Mouse (Mus musculus) limb, embryonic 10.5 days (tissue): Measurements from ENCODE around the gene Hspb8. TPM values are rescaled to one million over a fixed set of nuclear protein-coding genes. Genes with fewer than 3 reads are reported as not detected.
"Not testable (repeated sequence)": the region's sequence is repeated elsewhere in the genome, so short reads cannot be mapped to it uniquely, and the experiment has no call there.

Experiments used
- DNase-seq: peaks from one replicate; pipeline ENCODE4 v3.0.0-alpha.2; 2017; ENCODE audit warnings: low spot score
- H3K27ac ChIP-seq: fragments of 300-500 bp; sonication (generic); 2 replicates; pipeline ENCODE4 v1.5.1; 2016; ENCODE audit warnings: mild to moderate bottlenecking
- H3K27me3 ChIP-seq: fragments of 300-500 bp; sonication (generic); 2 replicates; pipeline ENCODE4 v1.6.1; 2016; ENCODE audit warnings: low read depth, mild to moderate bottlenecking; ENCODE audit not compliant: poor library complexity, severe bottlenecking
- H3K36me3 ChIP-seq: fragments of 300-500 bp; sonication (generic); 2 replicates; pipeline ENCODE4 v1.6.1; 2016; ENCODE audit warnings: mild to moderate bottlenecking, moderate library complexity
- H3K4me1 ChIP-seq: fragments of 300-500 bp; sonication (generic); 2 replicates; pipeline ENCODE4 v1.6.1; 2016
- H3K4me3 ChIP-seq: fragments of 300-500 bp; sonication (generic); 2 replicates; pipeline ENCODE4 v1.5.1; 2016; ENCODE audit warnings: mild to moderate bottlenecking, moderate library complexity
- H3K9me3 ChIP-seq: fragments of 300-500 bp; sonication (generic); replicated peaks from 2 replicates; pipeline ENCODE4 v1.6.1; 2016; ENCODE audit warnings: mild to moderate bottlenecking
- WGBS: fragments of 180-500 bp; shearing (Covaris S2); methylation state at CpG from one replicate; pipeline ENCODE4 v1.1.7; 2016; 5-methylcytosine and 5-hydroxymethylcytosine counted together
- polyA plus RNA-seq: library from polyadenylated mRNA; unstranded; fragments of >200 nt; fragmentation: Nextera tagmentation; extraction: Ambion mirVana; gene quantifications from 2 replicates; pipeline ENCODE4 v1.2.1, GENCODE M21; 2016

Hspb8 gene
- polyA plus RNA-seq, 1 experiment from 2014 or later, result 9.7 TPM

GRCm38 (mm10) chr5:116404063-116404462 is 18.6 kb downstream of the Hspb8 start:
- no peak overlapping the region for H3K4me3 ChIP-seq
- no peak overlapping the region for H3K27ac ChIP-seq
- 0 out of 2 replicates have a peak, but pooled peaks cover 6% of the 10 kb centered on the region for H3K4me1 ChIP-seq
- H3K36me3 ChIP-seq, result no peaks in the 10 kb centered on the region
- no peaks in the 10 kb centered on the region for H3K9me3 ChIP-seq
- WGBS, result 94% methylated on average over 2 of the region's 2 CpGs
- H3K27me3 ChIP-seq, result no peaks in the 10 kb centered on the region
- DNase-seq, result no peak

GRCm38 (mm10) chr5:116400801-116401200 is 21.9 kb downstream of the Hspb8 start:
- Histone ChIP-seq H3K9me3 (no peaks in the 10 kb centered on the region), H3K36me3 (no peaks in the 10 kb centered on the region), H3K4me3 (no peak overlapping the region), H3K27me3 (no peaks in the 10 kb centered on the region), H3K4me1 (peaks cover 9% of the 10 kb centered on the region; the same call in 1 of the 2 replicates), H3K27ac (no peak overlapping the region)
- no peak for DNase-seq
- 91% methylated on average over 3 of the region's 3 CpGs for WGBS

GRCm38 (mm10) chr5:116400042-116400730 is 22.5 kb downstream of the Hspb8 start:
- Histone ChIP-seq H3K4me3 (no peak overlapping the region), H3K36me3 (no peaks in the 10 kb centered on the region), H3K4me1 (peaks cover 10% of the 10 kb centered on the region), H3K27me3 (no peaks in the 10 kb centered on the region), H3K9me3 (no peaks in the 10 kb centered on the region), H3K27ac (no peak overlapping the region)
- DNase-seq, result no peak
- 69% methylated on average over 8 of the region's 8 CpGs for WGBS

- H3K27ac ChIP-seq, result no peak overlapping the region
- no peaks in the 10 kb centered on the region for H3K27me3 ChIP-seq
- peaks cover 14% of the 10 kb centered on the region for H3K4me1 ChIP-seq
- no peak for DNase-seq
- H3K9me3 ChIP-seq, result no peaks in the 10 kb centered on the region
- WGBS, result 80% methylated on average over 5 of the region's 5 CpGs
- no peak overlapping the region for H3K4me3 ChIP-seq
- H3K36me3 ChIP-seq, result no peaks in the 10 kb centered on the region
Observed at GRCm38 (mm10) chr5:116396104-116396503, 26.6 kb downstream of the Hspb8 start.

GRCm38 (mm10) chr5:116392603-116393002 is 30.1 kb downstream of the Hspb8 start:
- WGBS, result 84% methylated on average over 9 of the region's 9 CpGs
- peaks cover 8% of the 10 kb centered on the region for H3K4me1 ChIP-seq
- H3K27me3 ChIP-seq, result no peaks in the 10 kb centered on the region
- no peaks in the 10 kb centered on the region for H3K9me3 ChIP-seq
- no peak overlapping the region for H3K27ac ChIP-seq
- DNase-seq, result no peak
- no peak overlapping the region for H3K4me3 ChIP-seq
- H3K36me3 ChIP-seq, result no peaks in the 10 kb centered on the region

GRCm38 (mm10) chr5:116389856-116390542 is 32.7 kb downstream of the Hspb8 start:
- DNase-seq, result no peak
- Histone ChIP-seq H3K4me3 (no peak overlapping the region), H3K36me3 (no peaks in the 10 kb centered on the region), H3K9me3 (no peaks in the 10 kb centered on the region), H3K27me3 (no peaks in the 10 kb centered on the region), H3K27ac (no peak overlapping the region), H3K4me1 (peaks cover 5% of the 10 kb centered on the region)
- 80% methylated on average over 15 of the region's 15 CpGs for WGBS

GRCm38 (mm10) chr5:116389321-116389720 is 33.3 kb downstream of the Hspb8 start:
- Histone ChIP-seq H3K36me3 (no peaks in the 10 kb centered on the region), H3K4me3 (no peak overlapping the region), H3K4me1 (peaks cover 3% of the 10 kb centered on the region; the same call in 1 of the 2 replicates), H3K9me3 (no peaks in the 10 kb centered on the region), H3K27ac (no peak overlapping the region), H3K27me3 (no peaks in the 10 kb centered on the region)
- 88% methylated on average over 4 of the region's 4 CpGs for WGBS
- no peak for DNase-seq

- no peak overlapping the region for H3K4me3 ChIP-seq
- no peaks in the 10 kb centered on the region for H3K9me3 ChIP-seq
- 81% methylated on average over 9 of the region's 9 CpGs for WGBS
- no peaks in the 10 kb centered on the region for H3K36me3 ChIP-seq
- no peaks in the 10 kb centered on the region for H3K27me3 ChIP-seq
- H3K27ac ChIP-seq, result no peak overlapping the region
- H3K4me1 ChIP-seq, result peaks cover 3% of the 10 kb centered on the region; the same call in 1 of the 2 replicates
- DNase-seq, result no peak
Observed at GRCm38 (mm10) chr5:116387302-116387935, 35.2 kb downstream of the Hspb8 start.

GRCm38 (mm10) chr5:116386020-116386419 is 36.6 kb downstream of the Hspb8 start:
- H3K4me1 ChIP-seq, result peaks cover 3% of the 10 kb centered on the region; the same call in 1 of the 2 replicates
- 40% methylated on average over 11 of the region's 11 CpGs for WGBS
- peak; percentile 53 for DNase-seq
- no peaks in the 10 kb centered on the region for H3K27me3 ChIP-seq
- H3K27ac ChIP-seq, result no peak overlapping the region
- no peak overlapping the region for H3K4me3 ChIP-seq
- no peaks in the 10 kb centered on the region for H3K36me3 ChIP-seq
- H3K9me3 ChIP-seq, result no peaks in the 10 kb centered on the region

- not testable (repeated sequence) for DNase-seq, H3K27ac ChIP-seq, H3K27me3 ChIP-seq, H3K9me3 ChIP-seq, H3K4me3 ChIP-seq, H3K36me3 ChIP-seq
- peaks cover 17% of the 10 kb centered on the region for H3K4me1 ChIP-seq
- WGBS, result 94% methylated on average over 7 of the region's 7 CpGs
Observed at GRCm38 (mm10) chr5:116382646-116383045, 40.0 kb downstream of the Hspb8 start.

- peaks cover 14% of the 10 kb centered on the region for H3K4me1 ChIP-seq
- no peak overlapping the region for H3K4me3 ChIP-seq
- H3K27me3 ChIP-seq, result no peaks in the 10 kb centered on the region
- no peaks in the 10 kb centered on the region for H3K36me3 ChIP-seq
- 91% methylated on average over 6 of the region's 6 CpGs for WGBS
- no peaks in the 10 kb centered on the region for H3K9me3 ChIP-seq
- DNase-seq, result no peak
- no peak overlapping the region for H3K27ac ChIP-seq
Observed at GRCm38 (mm10) chr5:116381726-116382125, 40.9 kb downstream of the Hspb8 start.

GRCm38 (mm10) chr5:116381217-116381616 is 41.4 kb downstream of the Hspb8 start:
- no peak overlapping the region for H3K4me3 ChIP-seq
- H3K27ac ChIP-seq, result no peak overlapping the region
- no peaks in the 10 kb centered on the region for H3K9me3 ChIP-seq
- DNase-seq, result no peak
- peaks cover 14% of the 10 kb centered on the region for H3K4me1 ChIP-seq
- H3K36me3 ChIP-seq, result no peaks in the 10 kb centered on the region
- WGBS, result 86% methylated on average over 15 of the region's 15 CpGs
- no peaks in the 10 kb centered on the region for H3K27me3 ChIP-seq

GRCm38 (mm10) chr5:116380384-116380783 is 42.3 kb downstream of the Hspb8 start:
- no peak for DNase-seq
- Histone ChIP-seq H3K9me3 (no peaks in the 10 kb centered on the region), H3K27me3 (no peaks in the 10 kb centered on the region), H3K4me3 (no peak overlapping the region), H3K4me1 (peaks cover 14% of the 10 kb centered on the region), H3K36me3 (no peaks in the 10 kb centered on the region), H3K27ac (no peak overlapping the region)
- WGBS, result 88% methylated on average over 7 of the region's 7 CpGs
